Mouse (Mus musculus): Measurements from ENCODE around the gene Emc8. TPM values are rescaled to one million over a fixed set of nuclear protein-coding genes. Genes with fewer than 3 reads are reported as not detected.

Emc8 gene
- polyA plus RNA-seq, 1 experiment from 2014 or later = 307 TPM

DNA sequence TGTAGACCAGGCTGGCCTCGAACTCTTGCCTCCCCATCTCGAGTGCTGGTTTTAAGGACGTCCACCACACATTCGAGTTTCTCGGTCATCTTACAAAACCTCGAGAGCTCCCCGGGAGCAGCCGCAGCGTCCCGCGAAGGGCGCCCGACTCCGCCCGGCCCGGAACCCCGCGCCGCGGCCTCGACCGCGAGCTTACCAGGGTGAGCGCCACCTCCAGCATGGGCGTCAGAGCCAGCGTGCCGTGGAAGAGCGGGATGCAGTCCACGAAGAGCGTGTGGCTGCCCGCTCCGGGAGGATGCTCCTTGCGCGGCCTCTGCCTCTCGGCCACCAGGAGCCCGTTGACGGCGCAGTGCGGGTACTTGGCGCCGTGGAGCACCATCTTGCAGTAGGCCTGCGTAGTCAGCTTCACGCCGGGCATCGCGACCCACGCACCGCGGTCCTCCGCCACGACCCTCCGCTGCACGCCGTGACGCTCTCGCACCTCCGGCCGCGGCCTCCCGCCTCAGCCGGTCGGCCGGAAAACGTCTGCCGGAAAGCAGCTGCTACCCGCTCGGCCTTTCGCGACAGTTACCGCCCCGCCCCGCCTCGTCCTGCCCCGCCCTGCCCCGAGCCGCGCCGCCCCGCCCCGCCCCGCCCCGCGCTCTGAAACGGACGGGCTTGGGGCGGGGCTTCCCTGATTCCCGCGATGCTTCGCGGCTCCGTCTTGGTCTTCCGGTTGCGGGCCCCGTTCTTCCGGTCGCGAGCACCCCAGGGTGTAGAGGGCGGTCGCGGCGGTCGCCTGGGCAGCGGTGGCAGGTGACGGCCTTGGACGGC is 606 bp downstream of the Emc8 start, which contains the start of the genes Gm27021 and Cox4i1:
Gene Gm27021 (minus strand): TSS at position 519 of the 813 bp plus-strand sequence.
Gene Cox4i1 (plus strand): TSS at position 662 of the 813 bp plus-strand sequence.
- peak within 1 kb of the TSS; percentile 94 for H3K9ac ChIP-seq (ENCODE audit: low read length)
- peak within 1 kb of the TSS; percentile 62 for H3K4me2 ChIP-seq (ENCODE audit: low read depth, low read length, severe bottlenecking)
- peak within 1 kb of the TSS; percentile 54 for H3K27ac ChIP-seq (ENCODE audit: low read depth, low read length)
- ATAC-seq (replicated peaks; ENCODE audit: low FRiP score) = peak; percentile 93
- peaks cover 7% of the 10 kb centered on the region for H3K36me3 ChIP-seq (ENCODE audit: control insufficient read depth, insufficient read depth, low read length)
- peak within 1 kb of the TSS; percentile 69 for H3K4me3 ChIP-seq (ENCODE audit: low read depth, low read length)
- DNase-seq (ENCODE audit: low spot score) = peak; percentile 99
- H3K27me3 ChIP-seq (ENCODE audit: control insufficient read depth, insufficient read depth, low read length) = no peaks in the 10 kb centered on the region
- H3K4me1 ChIP-seq (replicated peaks; ENCODE audit: control insufficient read depth, insufficient read depth, low read length) = peaks cover 9% of the 10 kb centered on the region
- no peaks in the 10 kb centered on the region for H3K9me3 ChIP-seq (ENCODE audit: control insufficient read depth, low read length)
- under 1% methylated on average over 92 of the region's 105 CpGs for WGBS

DNA sequence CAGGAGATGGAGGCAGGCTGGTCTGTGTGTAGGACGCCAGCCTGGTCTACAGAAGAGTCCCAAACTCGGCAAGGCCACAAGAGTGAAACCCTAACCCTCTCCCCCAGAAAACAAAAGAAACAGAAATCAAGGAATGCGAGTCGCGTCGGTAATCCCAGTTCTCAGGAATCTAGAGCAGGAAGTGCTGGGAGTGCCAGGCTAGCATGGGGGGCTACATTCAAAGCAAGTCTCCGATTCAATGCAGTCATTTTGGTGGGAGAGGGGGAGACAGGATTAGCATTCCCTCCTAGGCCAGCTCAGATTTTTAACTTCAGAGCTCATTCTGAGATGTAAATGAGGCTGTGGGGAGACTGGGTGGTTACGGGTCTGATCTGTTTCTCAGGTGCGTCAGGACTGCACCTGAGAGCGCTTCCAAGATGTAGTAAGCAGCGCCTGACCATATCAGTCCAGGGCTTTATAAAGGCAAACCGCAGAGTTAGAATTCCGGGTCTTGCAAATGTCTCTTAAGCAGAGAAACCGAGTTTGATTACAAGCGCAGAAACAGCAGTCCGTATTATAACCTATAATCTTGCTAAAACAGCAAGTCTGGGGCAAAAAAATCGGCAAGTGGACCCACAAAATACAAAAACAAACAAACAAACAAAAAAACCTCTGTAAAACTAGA is 1.4 kb downstream of the Emc8 start:
- Histone ChIP-seq H3K4me2 (ENCODE audit: low read depth, low read length, severe bottlenecking) (peak overlapping the region; percentile 62), H3K27ac (ENCODE audit: low read depth, low read length) (no peak overlapping the region; the same call in 1 of the 2 replicates), H3K4me1 (replicated peaks; ENCODE audit: control insufficient read depth, insufficient read depth, low read length) (peaks cover 9% of the 10 kb centered on the region), H3K9ac (ENCODE audit: low read length) (peak overlapping the region; percentile 94), H3K36me3 (ENCODE audit: control insufficient read depth, insufficient read depth, low read length) (0 out of 2 replicates have a peak, but pooled peaks cover 3% of the 10 kb centered on the region), H3K9me3 (ENCODE audit: control insufficient read depth, low read length) (no peaks in the 10 kb centered on the region), H3K27me3 (ENCODE audit: control insufficient read depth, insufficient read depth, low read length) (no peaks in the 10 kb centered on the region), H3K4me3 (ENCODE audit: low read depth, low read length) (peak overlapping the region; percentile 69)
- ATAC-seq (replicated peaks; ENCODE audit: low FRiP score) (no peak), DNase-seq (ENCODE audit: low spot score) (no peak)
- WGBS = 2% methylated on average over 17 of the region's 17 CpGs

DNA sequence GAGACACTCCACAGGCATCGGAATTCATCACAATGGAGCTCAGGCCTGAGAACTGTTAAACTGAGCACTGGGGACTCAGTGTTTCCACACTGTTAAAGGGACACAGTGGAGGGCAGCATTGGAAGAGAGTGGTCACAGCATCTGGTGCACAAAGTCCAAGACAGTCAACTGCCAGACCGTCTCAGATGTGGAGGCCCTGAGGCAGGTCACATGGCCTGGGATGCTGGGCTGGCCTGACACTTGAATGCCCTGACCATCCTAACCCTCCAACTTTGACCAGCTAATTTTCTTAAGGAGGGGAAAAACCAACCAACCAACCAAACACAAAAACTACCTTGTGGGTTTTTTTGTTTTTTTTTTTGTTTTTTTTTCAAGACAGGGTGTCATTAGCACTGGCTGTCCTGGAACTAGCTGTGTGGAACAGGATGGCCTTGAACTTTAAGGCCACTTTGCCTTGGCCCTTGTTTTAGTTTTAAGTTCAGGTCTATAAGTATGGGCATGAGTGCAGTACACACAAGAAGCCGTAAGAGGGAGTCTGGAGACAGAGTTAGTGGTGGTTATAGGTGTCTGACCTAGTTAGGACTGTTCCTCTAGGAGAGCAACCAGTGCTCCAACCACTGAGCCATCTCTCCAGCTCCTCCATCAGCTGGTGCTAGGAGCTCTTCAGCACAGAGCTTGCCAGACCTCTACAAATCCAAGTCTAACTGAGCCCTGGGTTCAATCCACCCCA is 2.5 kb downstream of the Emc8 start:
- ATAC-seq (replicated peaks; ENCODE audit: low FRiP score) (no peak), DNase-seq (ENCODE audit: low spot score) (no peak)
- H3K4me2 ChIP-seq (ENCODE audit: low read depth, low read length, severe bottlenecking) = peak overlapping the region; percentile 62; the same call in 1 of the 2 replicates
- H3K9me3 ChIP-seq (ENCODE audit: control insufficient read depth, low read length) = no peaks in the 10 kb centered on the region
- 74% methylated on average over 3 of the region's 3 CpGs for WGBS
- H3K4me1 ChIP-seq (replicated peaks; ENCODE audit: control insufficient read depth, insufficient read depth, low read length) = peaks cover 9% of the 10 kb centered on the region
- 0 out of 2 replicates have a peak, but pooled peaks cover 3% of the 10 kb centered on the region for H3K36me3 ChIP-seq (ENCODE audit: control insufficient read depth, insufficient read depth, low read length)
- no peaks in the 10 kb centered on the region for H3K27me3 ChIP-seq (ENCODE audit: control insufficient read depth, insufficient read depth, low read length)
- H3K9ac ChIP-seq (ENCODE audit: low read length) = no peak overlapping the region
- H3K27ac ChIP-seq (ENCODE audit: low read depth, low read length) = no peak overlapping the region
- peak overlapping the region; percentile 69; the same call in 1 of the 2 replicates for H3K4me3 ChIP-seq (ENCODE audit: low read depth, low read length)

DNA sequence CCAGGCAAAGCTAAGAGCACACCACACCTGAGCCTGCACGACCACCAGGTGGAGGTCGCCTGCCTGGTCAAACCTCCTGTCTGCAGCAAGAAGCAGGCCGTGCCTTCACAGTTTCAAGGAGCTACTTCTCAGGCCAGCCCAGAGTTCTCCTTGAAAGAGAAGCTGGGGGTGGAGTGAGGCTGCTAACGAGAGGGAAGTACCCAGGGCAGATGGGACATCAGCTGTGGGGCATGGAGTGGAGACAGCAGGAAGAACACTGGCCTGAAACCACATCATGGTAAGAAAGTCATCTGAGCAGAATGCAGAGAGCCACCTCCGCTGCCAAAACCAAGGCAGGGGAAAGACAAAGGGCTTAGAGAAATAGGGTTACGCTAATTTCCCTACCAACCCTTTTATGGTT is 3.8 kb downstream of the Emc8 start:
- H3K36me3 ChIP-seq (ENCODE audit: control insufficient read depth, insufficient read depth, low read length) = no peaks in the 10 kb centered on the region
- H3K4me1 ChIP-seq (replicated peaks; ENCODE audit: control insufficient read depth, insufficient read depth, low read length) = peaks cover 9% of the 10 kb centered on the region
- H3K4me3 ChIP-seq (ENCODE audit: low read depth, low read length) = no peak overlapping the region
- no peak overlapping the region for H3K9ac ChIP-seq (ENCODE audit: low read length)
- WGBS = 82% methylated on average over 6 of the region's 6 CpGs
- no peak for ATAC-seq (replicated peaks; ENCODE audit: low FRiP score)
- no peak for DNase-seq (ENCODE audit: low spot score)
- no peak overlapping the region for H3K27ac ChIP-seq (ENCODE audit: low read depth, low read length)
- no peak overlapping the region for H3K4me2 ChIP-seq (ENCODE audit: low read depth, low read length, severe bottlenecking)
- no peaks in the 10 kb centered on the region for H3K27me3 ChIP-seq (ENCODE audit: control insufficient read depth, insufficient read depth, low read length)
- H3K9me3 ChIP-seq (ENCODE audit: control insufficient read depth, low read length) = no peaks in the 10 kb centered on the region

DNA sequence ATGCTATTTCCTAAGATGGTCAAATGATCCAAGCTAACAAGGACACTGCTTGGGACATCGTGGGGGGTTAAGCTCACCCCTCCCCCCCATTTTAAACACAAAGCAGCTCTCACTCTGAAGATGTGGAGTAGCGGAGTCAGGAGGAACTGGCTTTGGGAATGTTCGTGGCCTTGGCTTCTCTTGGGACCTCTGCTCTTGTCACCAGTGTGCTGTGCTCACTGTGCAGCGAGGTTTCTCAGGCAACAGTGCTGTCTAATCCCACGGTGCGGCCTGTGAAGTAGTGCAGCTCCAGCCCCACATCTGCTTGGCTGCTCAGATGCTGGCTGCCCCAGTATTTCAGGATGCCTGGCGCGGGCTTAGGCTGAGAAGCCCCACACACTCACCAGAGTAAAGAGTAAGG is 11.0 kb downstream of the Emc8 start:
- H3K4me1 ChIP-seq (replicated peaks; ENCODE audit: control insufficient read depth, insufficient read depth, low read length) = no peaks in the 10 kb centered on the region
- DNase-seq (ENCODE audit: low spot score) = no peak
- H3K27ac ChIP-seq (ENCODE audit: low read depth, low read length) = no peak overlapping the region
- H3K9ac ChIP-seq (ENCODE audit: low read length) = no peak overlapping the region
- H3K36me3 ChIP-seq (ENCODE audit: control insufficient read depth, insufficient read depth, low read length) = peaks cover 3% of the 10 kb centered on the region; the same call in 1 of the 2 replicates
- ATAC-seq (replicated peaks; ENCODE audit: low FRiP score) = no peak
- no peaks in the 10 kb centered on the region for H3K9me3 ChIP-seq (ENCODE audit: control insufficient read depth, low read length)
- no peak overlapping the region for H3K4me3 ChIP-seq (ENCODE audit: low read depth, low read length)
- WGBS = 91% methylated on average over 8 of the region's 8 CpGs
- H3K4me2 ChIP-seq (ENCODE audit: low read depth, low read length, severe bottlenecking) = no peak overlapping the region
- no peaks in the 10 kb centered on the region for H3K27me3 ChIP-seq (ENCODE audit: control insufficient read depth, insufficient read depth, low read length)

DNA sequence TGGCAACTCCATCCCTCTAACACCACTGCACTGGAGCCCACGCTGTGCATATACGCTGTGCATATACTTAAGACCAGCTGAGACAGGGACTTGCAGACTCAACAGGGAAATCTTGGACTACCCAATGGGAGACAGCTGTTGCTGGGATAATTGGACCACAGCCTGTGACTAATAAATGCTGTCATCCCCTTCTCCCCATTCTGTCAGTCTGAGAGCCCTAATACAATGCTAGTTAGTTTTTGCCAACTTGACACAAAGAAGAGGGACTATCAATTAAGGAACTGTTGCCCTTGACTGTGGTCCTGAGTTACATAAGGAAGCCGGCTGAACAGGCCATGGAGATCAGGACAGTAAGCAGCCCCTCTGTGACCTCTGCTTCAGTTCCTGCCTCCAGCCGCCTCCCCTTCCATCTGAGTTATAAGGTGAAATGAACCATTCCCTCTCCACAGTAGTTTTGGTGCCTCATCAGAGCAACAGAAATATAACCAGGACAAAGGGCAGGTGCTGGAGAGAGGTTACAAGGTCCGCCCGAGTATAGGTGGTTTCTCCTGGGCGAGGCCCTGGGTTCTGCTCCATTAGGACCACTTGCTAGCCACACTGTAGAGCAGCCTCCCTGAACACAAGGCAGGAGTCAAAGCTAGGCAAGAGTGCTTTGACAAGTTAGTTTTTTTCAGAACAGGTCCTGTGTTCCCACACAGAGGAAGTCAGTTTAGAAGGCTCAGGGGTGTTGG is 11.9 kb downstream of the Emc8 start:
- no peak for DNase-seq (ENCODE audit: low spot score)
- H3K4me3 ChIP-seq (ENCODE audit: low read depth, low read length) = no peak overlapping the region
- WGBS = 91% methylated on average over 7 of the region's 7 CpGs
- no peaks in the 10 kb centered on the region for H3K27me3 ChIP-seq (ENCODE audit: control insufficient read depth, insufficient read depth, low read length)
- no peak overlapping the region for H3K9ac ChIP-seq (ENCODE audit: low read length)
- H3K4me2 ChIP-seq (ENCODE audit: low read depth, low read length, severe bottlenecking) = no peak overlapping the region
- H3K36me3 ChIP-seq (ENCODE audit: control insufficient read depth, insufficient read depth, low read length) = peaks cover 3% of the 10 kb centered on the region; the same call in 1 of the 2 replicates
- no peaks in the 10 kb centered on the region for H3K4me1 ChIP-seq (replicated peaks; ENCODE audit: control insufficient read depth, insufficient read depth, low read length)
- no peaks in the 10 kb centered on the region for H3K9me3 ChIP-seq (ENCODE audit: control insufficient read depth, low read length)
- no peak for ATAC-seq (replicated peaks; ENCODE audit: low FRiP score)
- H3K27ac ChIP-seq (ENCODE audit: low read depth, low read length) = no peak overlapping the region

DNA sequence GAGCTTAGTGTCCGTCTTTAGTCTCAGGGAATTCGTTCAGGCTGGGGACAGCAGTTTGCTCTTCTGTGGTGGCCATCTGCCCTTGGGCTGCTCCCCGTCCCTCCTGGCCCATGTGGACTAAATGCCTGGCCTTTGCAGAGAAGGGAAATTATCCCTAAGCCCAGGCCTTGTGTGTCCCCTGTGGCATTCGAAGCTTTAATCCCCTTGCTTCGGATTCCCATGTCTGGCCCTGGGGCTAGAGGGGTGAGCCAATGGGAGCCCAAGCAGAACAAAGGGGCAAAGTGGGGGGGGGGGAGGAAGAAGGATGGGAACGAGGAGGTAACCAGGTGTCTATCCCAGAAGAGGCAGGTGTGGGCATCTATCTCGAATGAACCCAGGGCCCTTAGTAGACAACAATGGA is 20.8 kb downstream of the Emc8 start, which contains the start of gene 1190005I06Rik:
Gene 1190005I06Rik (minus strand): TSS at position 101 of the 400 bp plus-strand sequence.
- DNase-seq (ENCODE audit: low spot score) (no peak), ATAC-seq (replicated peaks; ENCODE audit: low FRiP score) (no peak)
- WGBS = 32% methylated on average over 7 of the region's 7 CpGs
- Histone ChIP-seq H3K27ac (ENCODE audit: low read depth, low read length) (no peak within 1 kb of the TSS), H3K4me3 (ENCODE audit: low read depth, low read length) (no peak within 1 kb of the TSS), H3K9ac (ENCODE audit: low read length) (no peak within 1 kb of the TSS), H3K36me3 (ENCODE audit: control insufficient read depth, insufficient read depth, low read length) (no peaks in the 10 kb centered on the region), H3K4me1 (replicated peaks; ENCODE audit: control insufficient read depth, insufficient read depth, low read length) (no peaks in the 10 kb centered on the region), H3K4me2 (ENCODE audit: low read depth, low read length, severe bottlenecking) (no peak within 1 kb of the TSS), H3K27me3 (ENCODE audit: control insufficient read depth, insufficient read depth, low read length) (no peaks in the 10 kb centered on the region), H3K9me3 (ENCODE audit: control insufficient read depth, low read length) (no peaks in the 10 kb centered on the region)

DNA sequence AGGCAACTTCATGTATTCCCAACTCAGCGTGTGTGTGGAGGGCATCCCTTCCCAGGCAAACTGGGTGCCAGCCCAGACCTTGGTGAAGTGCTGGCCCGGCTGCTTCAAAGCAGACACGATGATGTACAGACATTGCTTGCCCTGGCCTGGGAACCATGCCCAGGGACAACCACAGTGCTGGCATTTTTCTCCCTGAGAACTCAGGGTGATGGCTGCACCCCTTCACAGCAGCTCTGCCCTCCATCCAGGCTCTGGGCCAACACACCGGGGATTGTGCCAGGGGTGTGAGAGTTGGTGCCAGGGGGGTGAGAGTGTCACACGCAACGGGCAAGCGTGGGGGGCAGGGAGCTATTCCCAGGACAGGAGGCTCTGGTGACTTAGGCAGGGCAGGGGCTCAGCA is 23.7 kb downstream of the Emc8 start:
- no peaks in the 10 kb centered on the region for H3K27me3 ChIP-seq (ENCODE audit: control insufficient read depth, insufficient read depth, low read length)
- H3K27ac ChIP-seq (ENCODE audit: low read depth, low read length) = no peak overlapping the region
- H3K4me2 ChIP-seq (ENCODE audit: low read depth, low read length, severe bottlenecking) = no peak overlapping the region
- H3K9me3 ChIP-seq (ENCODE audit: control insufficient read depth, low read length) = no peaks in the 10 kb centered on the region
- ATAC-seq (replicated peaks; ENCODE audit: low FRiP score) (no peak), DNase-seq (ENCODE audit: low spot score) (no peak)
- H3K4me1 ChIP-seq (replicated peaks; ENCODE audit: control insufficient read depth, insufficient read depth, low read length) = no peaks in the 10 kb centered on the region
- H3K4me3 ChIP-seq (ENCODE audit: low read depth, low read length) = no peak overlapping the region
- 93% methylated on average over 7 of the region's 7 CpGs for WGBS
- H3K9ac ChIP-seq (ENCODE audit: low read length) = no peak overlapping the region
- H3K36me3 ChIP-seq (ENCODE audit: control insufficient read depth, insufficient read depth, low read length) = no peaks in the 10 kb centered on the region
